Mouse (Mus musculus): Measurements from ENCODE around the gene Plekhn1. TPM values are rescaled to one million over a fixed set of nuclear protein-coding genes. Genes with fewer than 3 reads are reported as not detected.

The Plekhn1 gene
- total RNA-seq, 1 experiment from 2014 or later: 23.6 TPM

- no peak for ATAC-seq (ENCODE audit: extremely low read depth, insufficient number of reproducible peaks, low FRiP score, poor library complexity, severe bottlenecking)
Measured at GRCm38 (mm10) chr4:156192421-156193199, 42.0 kb downstream of the Plekhn1 start.

DNA sequence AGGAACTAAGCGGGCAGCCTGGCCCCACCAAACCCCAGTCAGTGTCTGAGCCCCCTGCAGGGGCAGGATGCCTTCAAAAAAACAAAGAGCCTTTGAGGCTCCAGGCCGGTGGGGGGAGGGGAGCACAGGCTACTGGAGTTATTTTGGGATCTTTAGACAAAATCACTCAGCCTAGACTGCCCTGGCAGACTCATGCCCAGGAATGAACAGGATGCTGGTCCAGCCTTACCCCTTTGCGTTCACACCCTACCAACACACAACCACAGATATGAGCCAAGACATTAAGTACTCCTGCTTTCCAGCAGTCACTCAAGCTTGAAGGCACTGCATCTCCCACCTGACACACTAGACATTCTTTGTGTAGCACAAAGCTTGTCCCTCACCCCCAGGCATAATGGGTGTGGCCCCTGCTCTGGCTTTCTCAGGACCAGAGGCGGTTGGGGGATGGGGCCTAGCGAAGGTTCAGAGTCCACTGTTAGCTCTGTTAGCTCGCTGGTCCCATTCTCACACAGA, 45.8 kb downstream of the Plekhn1 start:
- no peak for ATAC-seq (ENCODE audit: extremely low read depth, insufficient number of reproducible peaks, low FRiP score, poor library complexity, severe bottlenecking)

DNA sequence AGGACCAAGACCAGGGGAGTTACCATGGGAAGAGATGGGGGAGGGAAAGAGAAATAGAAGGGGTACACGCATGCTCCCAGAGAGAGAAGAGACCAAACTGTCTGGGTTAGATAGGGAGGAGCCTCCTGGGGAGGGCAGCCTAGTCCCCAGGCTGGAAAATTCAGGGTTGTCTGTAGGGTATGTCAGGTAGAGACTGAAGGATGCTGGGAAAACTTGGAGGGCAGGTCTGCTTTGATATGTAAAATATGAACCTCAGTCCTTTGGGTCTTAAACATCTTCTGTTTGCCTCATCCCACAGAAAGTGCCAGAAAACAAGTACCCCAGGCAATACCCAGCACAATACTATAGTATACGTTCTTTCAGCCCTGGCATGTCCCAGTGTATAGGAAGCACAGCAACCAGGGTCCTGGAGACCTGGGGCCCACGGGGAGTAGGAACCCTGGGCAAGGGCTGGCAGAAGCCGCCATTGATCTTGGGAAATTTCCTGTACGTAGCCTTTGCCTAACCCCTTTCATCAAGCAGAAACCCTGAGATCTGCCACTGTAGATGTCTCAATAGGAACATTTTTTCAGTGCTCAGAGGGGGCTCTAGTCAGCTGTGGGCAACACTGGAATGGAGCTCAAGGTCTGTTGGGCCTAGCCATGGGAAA, 46.4 kb downstream of the Plekhn1 start:
- no peak for ATAC-seq (ENCODE audit: extremely low read depth, insufficient number of reproducible peaks, low FRiP score, poor library complexity, severe bottlenecking)

- no peak for ATAC-seq (ENCODE audit: extremely low read depth, insufficient number of reproducible peaks, low FRiP score, poor library complexity, severe bottlenecking)
Measured at GRCm38 (mm10) chr4:156185950-156186850, 48.5 kb downstream of the Plekhn1 start.

DNA sequence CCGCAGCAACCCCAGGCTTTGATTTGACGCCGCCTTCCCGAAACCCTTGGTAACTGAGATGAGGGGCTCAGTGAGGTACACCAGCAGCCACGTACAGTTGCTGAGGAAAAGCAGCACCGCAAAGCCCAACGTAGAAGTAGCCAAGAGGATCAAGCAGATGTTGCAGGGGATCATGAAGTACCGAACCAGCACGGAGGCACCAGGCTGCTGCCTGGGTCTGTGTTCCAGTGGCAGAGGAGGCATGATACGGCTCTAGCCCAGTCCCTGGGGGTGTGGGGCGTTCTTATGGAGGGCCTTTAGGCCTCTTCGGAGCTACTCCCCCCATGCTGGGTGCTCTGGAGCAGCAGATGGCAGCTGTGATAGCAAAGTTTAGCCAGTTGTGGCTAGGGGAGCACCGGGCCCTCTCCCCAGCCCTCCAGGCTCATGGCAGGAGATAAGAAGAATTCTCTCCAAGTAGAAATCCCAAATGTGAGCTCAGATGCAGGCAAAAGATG, 49.2 kb downstream of the Plekhn1 start:
- ATAC-seq (ENCODE audit: extremely low read depth, insufficient number of reproducible peaks, low FRiP score, poor library complexity, severe bottlenecking): no peak

DNA sequence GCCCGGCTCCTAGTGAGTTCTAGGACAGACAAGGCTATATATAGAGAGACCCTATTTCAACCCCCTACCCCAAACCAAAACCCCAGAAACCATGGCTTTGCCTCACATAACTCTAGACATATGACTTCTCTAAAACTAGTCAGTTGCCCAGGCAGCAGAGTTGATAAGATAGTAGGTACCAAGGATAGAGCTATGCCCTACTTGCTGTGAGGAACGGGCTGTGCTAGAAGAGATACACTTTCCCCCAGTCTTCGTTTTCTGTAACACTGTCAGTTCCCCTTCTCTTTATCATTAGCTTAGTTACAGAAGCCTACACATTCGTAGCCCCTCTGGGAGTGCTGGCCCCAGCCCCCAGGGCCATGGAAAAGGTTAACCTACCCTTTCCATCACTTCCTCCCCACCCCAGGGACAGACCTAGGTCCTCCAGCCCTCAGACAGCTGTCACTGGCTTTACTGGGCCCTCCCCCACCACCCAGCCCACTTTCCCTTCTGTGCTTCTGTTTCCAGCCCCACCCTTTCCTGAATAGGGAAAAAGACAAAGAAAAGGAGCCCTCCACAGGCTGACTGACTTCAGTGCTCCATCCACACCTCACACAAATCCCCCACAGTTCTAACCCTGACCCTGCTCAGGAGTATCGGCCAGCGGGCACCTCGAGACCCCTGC, 50.2 kb downstream of the Plekhn1 start:
- no peak for ATAC-seq (ENCODE audit: extremely low read depth, insufficient number of reproducible peaks, low FRiP score, poor library complexity, severe bottlenecking)

DNA sequence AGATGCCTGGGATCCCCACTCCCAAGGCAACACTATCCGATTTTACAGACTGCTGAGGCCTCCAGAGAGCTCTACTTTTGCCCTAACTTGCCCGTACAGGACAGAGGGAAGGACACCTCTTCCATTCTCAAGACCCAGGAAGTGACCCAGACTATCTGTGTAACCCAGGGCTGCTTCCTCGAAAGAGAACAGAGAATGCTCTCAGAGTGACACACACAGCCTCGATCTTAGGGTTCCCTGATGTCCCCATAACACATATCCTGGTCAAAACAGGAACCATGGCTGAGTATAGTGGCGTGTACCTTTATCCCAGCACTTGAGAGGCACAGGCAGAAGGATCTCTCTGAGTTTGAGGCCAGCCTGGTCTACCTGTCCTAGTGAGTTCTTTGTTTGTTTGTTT, 50.9 kb downstream of the Plekhn1 start:
- no peak for ATAC-seq (ENCODE audit: extremely low read depth, insufficient number of reproducible peaks, low FRiP score, poor library complexity, severe bottlenecking)

DNA sequence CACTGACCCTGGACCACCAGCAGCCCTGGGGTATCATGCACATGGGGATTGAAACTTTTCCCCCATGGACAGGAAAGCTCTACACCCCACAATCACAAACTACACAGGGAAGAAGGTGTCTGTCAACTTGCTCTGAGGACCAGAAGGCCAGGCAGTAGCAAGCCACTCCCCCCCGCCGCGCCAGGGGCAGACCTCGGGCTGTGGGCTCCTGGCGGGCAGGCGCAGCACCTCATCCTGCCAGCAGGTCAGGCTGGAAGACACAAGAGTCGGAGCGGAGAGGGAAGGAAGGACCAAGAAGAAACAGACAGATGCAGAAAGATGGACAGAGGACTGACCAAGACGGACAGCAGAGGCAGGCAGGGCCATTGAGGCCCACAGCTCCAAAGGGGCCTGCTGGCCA, 57.0 kb downstream of the Plekhn1 start:
- no peak for ATAC-seq (ENCODE audit: extremely low read depth, insufficient number of reproducible peaks, low FRiP score, poor library complexity, severe bottlenecking)

DNA sequence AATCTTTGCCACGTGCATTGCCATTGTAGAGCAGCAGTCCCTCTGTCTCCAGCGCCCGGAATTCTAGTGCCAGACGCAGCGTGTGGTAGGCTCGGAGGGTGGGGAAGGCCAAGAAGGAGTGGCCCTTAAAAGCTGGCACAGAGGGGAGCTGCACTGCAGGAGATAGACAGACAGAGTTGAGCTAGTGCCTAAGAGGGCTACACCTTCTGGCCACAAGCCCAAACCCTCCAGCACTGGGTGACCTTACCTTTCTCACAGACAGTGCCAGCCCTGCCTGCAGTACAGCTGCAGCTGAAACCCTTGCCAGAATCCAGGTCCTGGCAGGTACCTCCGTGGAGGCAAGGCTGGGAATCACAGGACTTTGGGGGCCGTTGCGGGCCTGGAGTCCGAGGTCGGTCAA, 62.8 kb downstream of the Plekhn1 start:
- ATAC-seq (ENCODE audit: extremely low read depth, insufficient number of reproducible peaks, low FRiP score, poor library complexity, severe bottlenecking): no peak

Other genes with a start within 250 kb of the Plekhn1 start
- gene B3galt6, start 242.2 kb downstream of the Plekhn1 start, total RNA-seq (2017): 2.9 and 3.7 TPM in 2 replicates
- 213 and 229 TPM in 2 replicates for gene Sdf4, start 242.0 kb downstream of the Plekhn1 start, total RNA-seq (2017)
- gene Tnfrsf4, start 221.0 kb downstream of the Plekhn1 start, total RNA-seq (2017): 2.6 and 7.6 TPM in 2 replicates
- gene Tnfrsf18, start 208.7 kb downstream of the Plekhn1 start, total RNA-seq (2017): 18.5 and 22.1 TPM in 2 replicates
- not detected in 2 replicates for gene Ttll10, start 175.4 kb downstream of the Plekhn1 start, total RNA-seq (2017)
- gene 9430015G10Rik, start 124.9 kb downstream of the Plekhn1 start, total RNA-seq (2017): 32.6 and 33.3 TPM in 2 replicates
- 0.25 and 0.58 TPM in 2 replicates for gene Rnf223, start 104.3 kb downstream of the Plekhn1 start, total RNA-seq (2017)
- gene Agrn, start 37.4 kb downstream of the Plekhn1 start, total RNA-seq (2017): 7.9 and 9.8 TPM in 2 replicates
- gene Isg15, start 34.0 kb downstream of the Plekhn1 start, total RNA-seq (2017): 30.3 and 40.1 TPM in 2 replicates
- gene AW011738, start 31.6 kb downstream of the Plekhn1 start, total RNA-seq (2017): 17.6 and 20.4 TPM in 2 replicates
- gene Perm1, start 19.0 kb downstream of the Plekhn1 start, total RNA-seq (2017): 1.4 and 1.7 TPM in 2 replicates
- 58.7 and 59.8 TPM in 2 replicates for gene Noc2l, start 1.2 kb upstream of the Plekhn1 start, total RNA-seq (2017)
- 0.37 TPM in 1 of 2 replicates, not detected in the other for gene Samd11, start 20.8 kb upstream of the Plekhn1 start, total RNA-seq (2017)
- gene Vmn2r-ps159, start 96.2 kb upstream of the Plekhn1 start, total RNA-seq (2017): not detected in 2 replicates